Mouse (Mus musculus) thymus, postnatal 4 days (tissue): Measurements from ENCODE around the gene Slc16a1.
"Not testable (repeated sequence)": the region's sequence is repeated elsewhere in the genome, so short reads cannot be mapped to it uniquely, and the experiment has no call there.

Source experiments
- DNase-seq: peaks from one replicate; pipeline ENCODE4 v3.0.0; 2021

Gene Slc16a1

DNA sequence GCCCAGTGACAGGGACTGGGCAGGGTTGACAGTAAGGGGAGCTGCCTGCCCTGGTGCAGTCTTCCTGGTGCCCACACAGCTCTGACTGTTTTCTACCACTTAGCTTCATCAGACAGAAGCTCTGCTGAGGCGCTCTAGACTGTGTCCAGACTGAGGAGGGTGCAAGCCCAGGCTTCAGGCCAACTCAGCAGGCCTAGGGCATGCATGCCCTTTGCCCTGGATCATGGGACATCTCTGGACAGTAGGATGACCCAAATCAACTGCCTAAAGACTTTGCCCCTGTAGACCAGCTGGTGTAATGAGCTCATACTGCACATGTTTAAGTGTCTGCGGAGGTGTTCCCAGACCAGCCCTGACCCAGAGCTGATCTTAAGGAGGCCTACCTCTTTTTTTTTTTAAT lies 39.3 kb downstream of the Slc16a1 start:
- no peak for DNase-seq

DNA sequence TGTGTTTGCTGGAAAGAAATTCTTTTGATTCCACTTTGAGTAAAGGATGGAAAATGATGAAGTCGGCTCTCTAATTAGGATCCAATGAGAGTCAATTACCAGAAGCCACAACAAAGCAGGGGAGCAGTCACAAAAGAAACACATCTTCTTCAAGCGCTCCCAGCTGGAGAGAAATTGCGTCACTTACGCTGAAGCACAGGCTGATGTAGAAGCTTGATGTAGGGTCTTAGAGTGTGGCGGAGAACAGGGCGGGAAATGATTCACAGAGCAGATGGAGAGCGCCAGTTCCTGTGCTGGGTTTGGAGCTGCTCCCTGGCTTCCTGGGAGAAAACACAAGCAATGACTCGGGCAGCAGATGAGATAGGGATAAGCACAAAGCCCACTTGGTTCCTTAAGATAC lies 40.4 kb downstream of the Slc16a1 start:
- DNase-seq, result no peak

DNA sequence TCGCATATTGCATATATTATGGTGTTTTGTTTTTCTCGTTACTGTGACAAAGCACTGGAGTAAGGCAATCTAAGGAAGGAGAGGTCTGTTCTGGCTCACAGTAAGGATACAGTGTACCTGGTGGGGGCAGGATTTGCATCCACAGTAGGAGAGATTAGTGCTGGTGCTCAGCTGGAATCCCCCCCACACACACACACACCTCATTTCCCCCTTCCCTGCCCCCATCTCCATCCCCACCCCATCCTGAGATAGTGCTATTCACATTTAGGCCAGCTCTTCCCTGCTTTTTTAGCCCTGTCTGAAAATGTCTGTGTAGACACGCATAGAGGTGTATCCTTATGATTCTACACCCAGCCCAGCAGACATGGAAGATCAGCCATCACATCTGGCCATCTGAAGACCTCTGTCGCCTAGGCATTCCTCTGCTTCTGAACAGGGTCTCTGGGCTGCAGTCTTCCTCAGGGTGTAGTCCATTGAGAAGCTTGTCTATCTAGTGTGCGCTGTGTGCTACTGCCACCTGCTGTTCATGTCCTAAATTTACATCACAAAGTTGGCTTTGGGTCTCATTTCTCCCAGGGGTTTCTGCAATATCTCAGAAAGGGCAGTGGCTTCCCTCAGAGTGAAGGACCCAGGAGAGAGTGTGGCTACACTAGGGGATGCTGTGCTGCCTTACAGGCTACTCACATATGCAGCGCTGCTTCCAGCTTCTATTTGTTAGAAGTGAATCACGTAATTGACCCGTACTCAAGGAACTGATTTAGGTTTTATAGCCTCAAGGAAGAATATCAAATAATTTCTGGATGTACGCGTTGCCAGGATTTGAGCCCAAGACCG lies 44.4 kb downstream of the Slc16a1 start:
- DNase-seq, result peak; percentile 79

DNA sequence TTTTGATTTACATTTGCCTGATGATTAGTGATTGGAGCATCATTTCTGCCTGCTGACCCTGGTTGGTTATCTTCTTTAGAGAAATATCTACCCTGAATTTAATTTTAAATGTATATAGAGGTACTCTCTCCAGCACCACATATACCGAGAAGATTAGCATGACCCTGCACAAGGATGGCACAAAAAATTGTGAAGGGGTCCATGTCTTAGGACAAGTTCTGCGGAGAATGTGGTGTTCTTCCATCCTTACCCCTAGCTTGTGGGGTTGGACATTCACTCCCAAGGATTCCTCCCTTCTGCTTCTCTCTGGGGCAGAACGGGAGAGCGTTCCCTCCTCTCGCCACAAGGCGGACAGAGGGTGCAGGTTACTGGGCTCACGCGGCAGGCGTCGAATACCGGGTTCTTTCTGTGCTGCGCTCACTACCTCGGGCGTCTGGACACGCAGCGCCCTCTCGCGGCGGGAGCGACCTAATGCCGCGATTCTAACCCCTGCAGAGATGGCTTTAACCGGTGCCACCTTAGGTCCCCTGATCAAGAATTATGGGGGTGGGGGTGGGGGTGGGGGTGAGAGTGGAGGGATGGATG lies 62.4 kb downstream of the Slc16a1 start:
- peak; percentile 96 for DNase-seq

DNA sequence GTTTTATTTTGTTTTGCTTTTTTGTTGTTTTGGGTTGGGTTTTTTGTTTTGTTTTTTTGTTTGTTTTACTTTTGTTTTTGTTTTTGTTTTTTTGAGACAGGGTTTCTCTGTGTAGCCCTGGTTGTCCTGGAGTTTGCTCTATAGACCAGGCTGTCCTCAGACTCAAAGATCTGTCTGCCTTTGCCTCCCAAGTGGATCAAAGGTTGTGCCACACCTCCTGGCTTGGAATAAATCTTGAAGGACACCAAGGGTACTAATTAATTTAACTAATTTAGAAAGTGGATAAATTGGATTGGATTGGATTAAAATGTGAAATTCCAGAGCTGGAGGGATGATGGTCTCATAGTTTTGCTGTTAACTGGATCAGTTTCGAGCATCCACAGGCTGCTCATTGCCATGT lies 63.3 kb downstream of the Slc16a1 start:
- DNase-seq, result no peak

DNA sequence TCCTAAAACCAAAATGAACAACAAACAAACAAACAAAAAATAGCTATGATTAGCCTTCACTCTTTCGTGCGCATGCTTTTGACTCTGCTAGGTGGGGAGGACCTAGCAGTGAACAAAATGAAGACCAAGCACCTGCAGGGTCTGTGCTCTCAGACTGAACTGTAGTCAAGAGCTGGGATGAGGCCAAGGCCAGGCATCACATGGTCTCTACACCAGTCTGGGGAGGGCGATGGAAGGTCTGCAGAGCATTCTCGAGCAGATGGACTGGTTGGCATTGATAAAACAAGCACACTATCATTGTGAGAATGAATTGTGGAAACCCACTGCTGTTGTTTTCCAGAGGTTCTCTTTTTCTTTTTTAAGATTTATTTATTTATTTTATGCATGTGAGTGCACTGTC lies 65.5 kb downstream of the Slc16a1 start:
- DNase-seq, result no peak

DNA sequence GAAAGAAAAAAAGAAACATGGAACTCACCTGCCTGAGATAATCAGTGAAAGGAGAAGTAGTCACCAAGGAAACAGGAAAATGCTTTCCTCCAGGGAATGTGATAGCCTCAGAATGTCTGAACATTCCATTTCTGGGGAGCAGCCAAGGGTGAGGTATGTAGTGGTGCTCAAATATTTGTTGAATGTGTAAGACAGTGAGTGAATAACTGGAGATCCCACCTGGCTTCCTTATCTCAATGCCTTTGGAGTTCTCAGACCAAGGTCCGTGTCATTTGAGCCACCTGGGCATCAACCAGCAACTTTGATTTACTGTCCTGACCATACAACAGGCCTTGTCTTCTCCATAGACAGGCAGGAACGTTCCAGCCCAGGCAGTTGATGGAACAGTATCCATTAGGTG lies 68.0 kb downstream of the Slc16a1 start:
- no peak for DNase-seq

DNA sequence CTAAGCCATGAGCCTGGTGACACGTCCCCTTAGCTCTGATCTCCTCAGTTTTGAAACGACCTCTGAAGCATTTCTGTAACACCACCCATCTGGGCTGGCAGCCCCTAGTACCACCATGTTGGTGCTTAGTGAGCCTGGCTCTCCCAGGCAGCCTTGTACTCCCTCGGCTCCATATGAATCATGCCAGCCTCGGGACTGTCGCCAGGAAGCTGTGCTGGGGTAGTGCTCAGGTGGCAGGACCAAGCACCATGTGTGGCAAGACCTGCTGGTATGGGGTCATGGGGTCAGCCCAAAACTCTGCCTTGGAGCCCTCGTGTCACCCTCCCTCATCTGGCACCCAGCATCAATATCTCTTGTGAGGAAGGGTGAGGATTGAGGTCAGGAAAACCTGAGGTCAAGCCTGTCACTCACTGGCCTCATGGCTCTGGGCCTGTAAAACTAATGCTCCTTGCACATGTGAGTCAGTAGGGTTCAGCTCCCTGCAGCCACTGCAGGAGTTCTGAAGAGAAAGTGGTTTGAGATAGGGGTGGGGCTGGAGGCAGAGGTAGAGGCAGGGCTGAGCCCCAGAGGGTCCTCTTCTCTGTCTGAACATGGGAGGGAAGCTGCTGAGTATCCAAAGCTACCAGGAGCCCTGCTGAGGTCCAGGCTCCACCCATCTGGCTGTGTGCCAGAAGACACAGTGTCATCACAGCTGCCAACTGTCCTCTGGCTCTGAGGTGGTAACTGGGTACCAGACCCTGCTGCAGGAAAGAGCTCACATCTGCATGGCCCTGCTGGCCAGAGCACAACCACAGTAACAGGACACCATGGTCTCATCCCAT lies 68.7 kb downstream of the Slc16a1 start:
- DNase-seq, result not testable (repeated sequence)

DNA sequence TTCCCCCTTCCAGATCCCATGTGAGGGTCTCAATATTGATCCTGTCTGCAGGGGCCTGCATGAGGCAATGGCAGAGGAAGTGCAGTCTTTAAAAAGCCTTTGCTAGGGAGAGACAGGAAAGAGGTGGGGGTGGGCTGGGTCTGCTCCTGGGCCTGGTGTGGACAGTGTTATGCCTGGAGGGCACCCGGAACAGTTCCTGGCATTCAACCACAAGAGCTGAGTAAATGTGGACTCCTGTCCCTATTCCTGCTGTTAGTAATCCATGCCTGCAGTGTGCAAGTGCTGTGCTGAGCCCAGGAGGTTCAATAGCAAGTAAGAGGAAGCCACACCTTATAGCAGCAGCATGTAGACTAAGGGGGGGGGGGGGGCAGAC lies 69.3 kb downstream of the Slc16a1 start:
- DNase-seq, result not testable (repeated sequence)
